Mouse (Mus musculus): ENCODE measurements around the gene Hectd1.

DNA sequence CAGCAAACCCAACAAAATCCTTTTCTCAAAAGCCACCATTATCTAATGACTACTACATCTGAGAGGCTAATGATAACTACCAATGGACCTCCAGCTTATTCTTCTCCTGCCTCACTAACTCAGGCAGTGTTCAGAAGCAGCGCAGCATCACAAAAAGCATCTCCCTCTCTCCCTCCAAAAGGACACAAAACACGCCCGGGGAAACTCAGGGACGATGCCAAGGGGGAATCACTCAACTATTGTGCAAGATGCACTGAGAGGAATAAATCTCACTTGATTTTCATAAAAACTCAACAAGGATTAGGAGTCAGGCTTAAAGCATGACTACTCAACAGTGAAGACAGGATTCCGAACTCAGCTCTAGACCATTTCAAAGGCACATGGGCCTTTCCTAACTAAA is 6.0 kb downstream of the Hectd1 start:
- TF ChIP-seq CTCF (IDR thresholded peaks at IDR 0.05; ENCODE audit: low read depth, low read length), result no peak
- no peak for TF ChIP-seq TAL1 (conservative IDR thresholded peaks at IDR 0.05; ENCODE audit: low read depth, low read length)
- TF ChIP-seq GATA1 (IDR thresholded peaks at IDR 0.05; ENCODE audit: borderline replicate concordance, low read length), result no peak
- no peak for TF ChIP-seq POLR2AphosphoS5 (IDR thresholded peaks at IDR 0.05; ENCODE audit: insufficient replicate concordance, low read depth, low read length)

Data from G1E (cell line).